Mouse (Mus musculus): ENCODE data around the gene Tbl3. TPM values are rescaled to one million over a fixed set of nuclear protein-coding genes. Genes with fewer than 3 reads are reported as not detected.

Gene Tbl3
- polyA plus RNA-seq, 1 experiment from 2014 or later = 29.3 TPM

Other genes with a start within 250 kb of the Tbl3 start
- 11.4 and 12.3 TPM in 2 replicates for gene E4f1, start 237.3 kb downstream of the Tbl3 start, polyA plus RNA-seq (2015; fragmentation: Nextera tagmentation; extraction: Ambion mirVana)
- gene Pgp, start 237.3 kb downstream of the Tbl3 start, polyA plus RNA-seq (2015; fragmentation: Nextera tagmentation; extraction: Ambion mirVana) = 48.2 and 49.0 TPM in 2 replicates
- not detected in 2 replicates for gene Bricd5, start 233.8 kb downstream of the Tbl3 start, polyA plus RNA-seq (2015; fragmentation: Nextera tagmentation; extraction: Ambion mirVana)
- 11.8 and 11.9 TPM in 2 replicates for gene Mlst8, start 228.6 kb downstream of the Tbl3 start, polyA plus RNA-seq (2015; fragmentation: Nextera tagmentation; extraction: Ambion mirVana)
- 0.08 and 0.13 TPM in 2 replicates for gene Caskin1, start 219.1 kb downstream of the Tbl3 start, polyA plus RNA-seq (2015; fragmentation: Nextera tagmentation; extraction: Ambion mirVana)
- 28.5 and 29.6 TPM in 2 replicates for gene Traf7, start 179.7 kb downstream of the Tbl3 start, polyA plus RNA-seq (2015; fragmentation: Nextera tagmentation; extraction: Ambion mirVana)
- 0.46 and 0.87 TPM in 2 replicates for gene Rab26, start 173.4 kb downstream of the Tbl3 start, polyA plus RNA-seq (2015; fragmentation: Nextera tagmentation; extraction: Ambion mirVana)
- gene Pkd1, start 157.8 kb downstream of the Tbl3 start, polyA plus RNA-seq (2015; fragmentation: Nextera tagmentation; extraction: Ambion mirVana) = 2.7 and 4.0 TPM in 2 replicates
- gene Tsc2, start 75.0 kb downstream of the Tbl3 start, polyA plus RNA-seq (2015; fragmentation: Nextera tagmentation; extraction: Ambion mirVana) = 20.6 and 23.7 TPM in 2 replicates
- gene Nthl1, start 75.0 kb downstream of the Tbl3 start, polyA plus RNA-seq (2015; fragmentation: Nextera tagmentation; extraction: Ambion mirVana) = 5.9 and 6.7 TPM in 2 replicates
- 9.8 and 11.8 TPM in 2 replicates for gene Slc9a3r2, start 57.3 kb downstream of the Tbl3 start, polyA plus RNA-seq (2015; fragmentation: Nextera tagmentation; extraction: Ambion mirVana)
- gene Npw, start 49.2 kb downstream of the Tbl3 start, polyA plus RNA-seq (2015; fragmentation: Nextera tagmentation; extraction: Ambion mirVana) = 0.15 and 0.38 TPM in 2 replicates
- 6.3 and 8.7 TPM in 2 replicates for gene Zfp598, start 38.0 kb downstream of the Tbl3 start, polyA plus RNA-seq (2015; fragmentation: Nextera tagmentation; extraction: Ambion mirVana)
- gene Syngr3, start 17.7 kb downstream of the Tbl3 start, polyA plus RNA-seq (2015; fragmentation: Nextera tagmentation; extraction: Ambion mirVana) = 0.05 and 0.21 TPM in 2 replicates
- gene Gfer, start 11.5 kb downstream of the Tbl3 start, polyA plus RNA-seq (2015; fragmentation: Nextera tagmentation; extraction: Ambion mirVana) = 23.7 and 23.9 TPM in 2 replicates
- gene Noxo1, start 11.4 kb downstream of the Tbl3 start, polyA plus RNA-seq (2015; fragmentation: Nextera tagmentation; extraction: Ambion mirVana) = 0.37 and 0.42 TPM in 2 replicates
- gene Rnf151, start 10.4 kb upstream of the Tbl3 start, polyA plus RNA-seq (2015; fragmentation: Nextera tagmentation; extraction: Ambion mirVana) = 0.07 TPM in 1 of 2 replicates, not detected in the other
- 868 and 907 TPM in 2 replicates for gene Rps2, start 10.5 kb upstream of the Tbl3 start, polyA plus RNA-seq (2015; fragmentation: Nextera tagmentation; extraction: Ambion mirVana)
- gene Ndufb10, start 16.8 kb upstream of the Tbl3 start, polyA plus RNA-seq (2015; fragmentation: Nextera tagmentation; extraction: Ambion mirVana) = 168 and 174 TPM in 2 replicates
- 0.34 TPM in 1 of 2 replicates, not detected in the other for gene Rpl3l, start 20.2 kb upstream of the Tbl3 start, polyA plus RNA-seq (2015; fragmentation: Nextera tagmentation; extraction: Ambion mirVana)
- 30.0 and 33.9 TPM in 2 replicates for gene Msrb1, start 29.0 kb upstream of the Tbl3 start, polyA plus RNA-seq (2015; fragmentation: Nextera tagmentation; extraction: Ambion mirVana)
- 0.24 TPM in 1 of 2 replicates, not detected in the other for gene Hs3st6, start 45.3 kb upstream of the Tbl3 start, polyA plus RNA-seq (2015; fragmentation: Nextera tagmentation; extraction: Ambion mirVana)
- gene Meiob, start 96.6 kb upstream of the Tbl3 start, polyA plus RNA-seq (2015; fragmentation: Nextera tagmentation; extraction: Ambion mirVana) = 0.30 and 0.56 TPM in 2 replicates
- gene Hagh, start 132.5 kb upstream of the Tbl3 start, polyA plus RNA-seq (2015; fragmentation: Nextera tagmentation; extraction: Ambion mirVana) = 124 and 125 TPM in 2 replicates
- gene Fahd1, start 142.7 kb upstream of the Tbl3 start, polyA plus RNA-seq (2015; fragmentation: Nextera tagmentation; extraction: Ambion mirVana) = 46.3 and 47.3 TPM in 2 replicates
- 11.0 and 11.7 TPM in 2 replicates for gene Igfals, start 158.3 kb upstream of the Tbl3 start, polyA plus RNA-seq (2015; fragmentation: Nextera tagmentation; extraction: Ambion mirVana)
- 53.2 and 55.5 TPM in 2 replicates for gene Nubp2, start 178.7 kb upstream of the Tbl3 start, polyA plus RNA-seq (2015; fragmentation: Nextera tagmentation; extraction: Ambion mirVana)
- 38.9 and 40.3 TPM in 2 replicates for gene Spsb3, start 179.0 kb upstream of the Tbl3 start, polyA plus RNA-seq (2015; fragmentation: Nextera tagmentation; extraction: Ambion mirVana)
- gene Eme2, start 187.4 kb upstream of the Tbl3 start, polyA plus RNA-seq (2015; fragmentation: Nextera tagmentation; extraction: Ambion mirVana) = 12.1 and 12.2 TPM in 2 replicates
- 48.9 and 50.7 TPM in 2 replicates for gene Mrps34, start 187.5 kb upstream of the Tbl3 start, polyA plus RNA-seq (2015; fragmentation: Nextera tagmentation; extraction: Ambion mirVana)
- gene Nme3, start 188.8 kb upstream of the Tbl3 start, polyA plus RNA-seq (2015; fragmentation: Nextera tagmentation; extraction: Ambion mirVana) = 46.7 and 54.0 TPM in 2 replicates
- 9.5 and 11.6 TPM in 2 replicates for gene Mapk8ip3, start 229.3 kb upstream of the Tbl3 start, polyA plus RNA-seq (2015; fragmentation: Nextera tagmentation; extraction: Ambion mirVana)

Data from liver, embryonic 16.5 days (tissue).